Mouse (Mus musculus): ENCODE results near the gene Clp1. TPM values are rescaled to one million over a fixed set of nuclear protein-coding genes. Genes with fewer than 3 reads are reported as not detected.
A peak's percentile ranks its signal among the peaks of the same experiment; 100 is the strongest.

Clp1 gene
- polyA plus RNA-seq, 1 experiment from 2014 or later: 24.5 TPM

DNA sequence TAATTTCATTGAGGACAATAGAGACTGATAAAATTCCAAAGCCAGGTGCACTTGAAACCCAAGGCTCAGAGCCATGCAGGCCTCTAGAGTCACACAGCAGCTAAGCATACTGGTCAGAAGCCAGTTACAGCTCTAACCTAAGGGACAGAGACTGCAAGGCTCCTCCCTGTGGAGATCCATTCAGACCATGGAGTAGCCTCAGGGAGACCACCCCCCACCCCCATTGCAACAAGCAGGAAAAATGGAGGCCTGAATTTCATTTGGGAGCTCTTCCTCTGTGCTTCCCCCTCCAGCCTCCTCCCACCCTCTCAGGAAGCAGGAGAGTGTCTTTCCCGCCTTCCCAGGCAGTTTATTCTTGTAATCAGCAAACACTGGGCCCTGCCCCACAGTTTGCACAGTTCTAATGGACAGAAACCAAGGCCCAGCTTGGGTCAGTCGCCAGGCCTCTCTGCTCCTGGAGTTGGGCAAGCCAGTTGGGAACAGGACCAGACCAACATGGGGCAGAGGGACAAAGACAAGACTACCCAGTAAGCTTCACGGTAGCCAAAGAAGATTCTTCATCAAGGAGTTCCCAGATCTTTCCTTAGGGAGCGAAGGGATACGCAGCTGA, 14.8 kb upstream of the Clp1 start:
- Histone ChIP-seq H3K36me3 (ENCODE audit: insufficient read depth, low read length) (no peaks in the 10 kb centered on the region), H3K4me3 (replicated peaks; ENCODE audit: low read depth, low read length) (peak overlapping the region; percentile 88), H3K4me2 (ENCODE audit: low read length) (peak overlapping the region; percentile 85), H3K27me3 (ENCODE audit: insufficient read depth, low read length) (no peaks in the 10 kb centered on the region), H3K9me3 (replicated peaks; ENCODE audit: low read length) (no peaks in the 10 kb centered on the region), H3K4me1 (replicated peaks; ENCODE audit: insufficient read depth, low read length) (peaks cover 42% of the 10 kb centered on the region), H3K9ac (ENCODE audit: low read depth, low read length) (peak overlapping the region; percentile 89; the same call in 1 of the 2 replicates), H3K27ac (peak overlapping the region; percentile 97)
- no peak for DNase-seq (ENCODE audit: low spot score)
- TF ChIP-seq CTCF (IDR thresholded peaks at IDR 0.05; ENCODE audit: low read depth): no peak
- no peak for ATAC-seq (replicated peaks; ENCODE audit: low FRiP score, low read depth)
- 0% methylated on average over 5 of the region's 5 CpGs for WGBS

DNA sequence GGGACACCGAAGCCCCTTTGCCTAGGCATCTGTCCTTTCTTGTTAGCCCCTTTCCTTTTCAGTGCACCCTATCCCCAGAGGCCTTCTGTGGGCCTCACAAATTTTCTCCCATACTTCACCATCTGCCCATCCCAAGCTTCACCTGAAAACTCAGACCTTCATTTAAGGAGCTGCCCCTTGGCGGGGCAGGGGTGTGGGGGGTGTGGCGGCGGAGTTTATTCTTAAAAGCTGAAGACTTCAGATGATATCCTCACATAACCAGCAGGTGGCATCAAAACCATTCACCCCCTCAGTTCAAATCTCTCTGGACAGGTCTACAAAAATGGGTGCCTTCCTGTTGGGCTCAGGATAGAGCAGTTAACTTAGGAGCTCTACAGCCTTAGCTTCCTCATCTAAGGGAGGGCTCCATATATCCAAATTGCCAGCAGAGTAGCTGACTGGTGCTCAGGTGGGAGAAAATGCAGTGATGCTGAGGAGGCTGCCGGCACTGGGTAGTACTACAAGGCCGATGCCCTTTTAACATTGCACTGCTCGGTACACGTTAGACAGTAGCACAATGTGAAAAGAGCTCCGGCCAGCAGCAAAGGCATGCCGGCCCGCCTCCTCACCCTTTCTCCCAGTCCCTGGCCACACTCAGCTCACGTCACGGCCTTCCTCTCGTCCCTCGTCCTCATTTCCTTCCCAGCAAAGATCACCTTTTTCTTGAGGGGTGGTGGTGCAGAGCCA, 13.6 kb upstream of the Clp1 start:
- no peaks in the 10 kb centered on the region for H3K9me3 ChIP-seq (replicated peaks; ENCODE audit: low read length)
- no peak for ATAC-seq (replicated peaks; ENCODE audit: low FRiP score, low read depth)
- H3K4me1 ChIP-seq (replicated peaks; ENCODE audit: insufficient read depth, low read length): peaks cover 54% of the 10 kb centered on the region
- 48% methylated on average over 15 of the region's 15 CpGs for WGBS
- H3K27ac ChIP-seq: peak overlapping the region; percentile 34; the same call in 1 of the 2 replicates
- TF ChIP-seq CTCF (IDR thresholded peaks at IDR 0.05; ENCODE audit: low read depth): peak; percentile 59
- no peak overlapping the region; the same call in 1 of the 2 replicates for H3K4me3 ChIP-seq (replicated peaks; ENCODE audit: low read depth, low read length)
- H3K4me2 ChIP-seq (ENCODE audit: low read length): peak overlapping the region; percentile 85
- H3K36me3 ChIP-seq (ENCODE audit: insufficient read depth, low read length): no peaks in the 10 kb centered on the region
- DNase-seq (ENCODE audit: low spot score): peak; percentile 68
- H3K9ac ChIP-seq (ENCODE audit: low read depth, low read length): peak overlapping the region; percentile 89; the same call in 1 of the 2 replicates
- H3K27me3 ChIP-seq (ENCODE audit: insufficient read depth, low read length): no peaks in the 10 kb centered on the region

DNA sequence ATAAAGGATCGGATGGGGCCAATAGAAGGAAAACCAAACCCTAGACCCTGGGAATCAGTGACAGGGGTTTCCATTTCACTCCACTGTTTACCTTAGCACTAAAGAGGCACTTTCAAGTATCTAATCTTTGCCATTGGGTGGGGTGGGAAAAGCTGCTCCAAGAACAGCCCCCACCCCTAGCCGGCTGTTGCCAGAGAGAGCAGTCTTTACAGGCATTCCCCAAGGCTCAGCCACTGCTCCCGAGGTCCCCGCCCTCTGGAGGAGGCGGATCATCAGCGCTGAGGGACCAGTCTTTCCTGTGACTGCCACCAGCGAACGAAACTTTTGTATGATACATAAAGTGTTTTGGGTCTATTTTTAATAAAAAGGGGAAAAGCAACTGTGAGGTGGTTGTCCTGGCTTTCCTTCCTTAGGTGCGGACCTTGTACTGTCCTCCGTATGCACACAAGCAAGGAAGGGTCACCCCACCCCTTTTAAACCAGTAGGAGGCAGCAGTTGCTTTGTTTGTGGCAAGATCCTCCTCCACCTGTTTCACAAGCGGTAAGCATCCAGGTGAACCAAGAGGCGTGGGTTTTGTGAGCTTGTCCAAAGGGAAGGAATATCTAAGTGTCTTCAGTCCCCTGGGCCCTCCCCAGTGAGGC, 11.2 kb upstream of the Clp1 start:
- peaks cover 59% of the 10 kb centered on the region for H3K4me1 ChIP-seq (replicated peaks; ENCODE audit: insufficient read depth, low read length)
- H3K9ac ChIP-seq (ENCODE audit: low read depth, low read length): no peak overlapping the region
- ATAC-seq (replicated peaks; ENCODE audit: low FRiP score, low read depth) (no peak), DNase-seq (ENCODE audit: low spot score) (peak; percentile 73)
- peak overlapping the region; percentile 47 for H3K4me2 ChIP-seq (ENCODE audit: low read length)
- H3K4me3 ChIP-seq (replicated peaks; ENCODE audit: low read depth, low read length): peak overlapping the region; percentile 6; the same call in 1 of the 2 replicates
- H3K36me3 ChIP-seq (ENCODE audit: insufficient read depth, low read length): no peaks in the 10 kb centered on the region
- no peaks in the 10 kb centered on the region for H3K27me3 ChIP-seq (ENCODE audit: insufficient read depth, low read length)
- H3K27ac ChIP-seq: no peak overlapping the region
- TF ChIP-seq CTCF (IDR thresholded peaks at IDR 0.05; ENCODE audit: low read depth): peak; percentile 77
- H3K9me3 ChIP-seq (replicated peaks; ENCODE audit: low read length): no peaks in the 10 kb centered on the region
- 2% methylated on average over 12 of the region's 12 CpGs for WGBS

DNA sequence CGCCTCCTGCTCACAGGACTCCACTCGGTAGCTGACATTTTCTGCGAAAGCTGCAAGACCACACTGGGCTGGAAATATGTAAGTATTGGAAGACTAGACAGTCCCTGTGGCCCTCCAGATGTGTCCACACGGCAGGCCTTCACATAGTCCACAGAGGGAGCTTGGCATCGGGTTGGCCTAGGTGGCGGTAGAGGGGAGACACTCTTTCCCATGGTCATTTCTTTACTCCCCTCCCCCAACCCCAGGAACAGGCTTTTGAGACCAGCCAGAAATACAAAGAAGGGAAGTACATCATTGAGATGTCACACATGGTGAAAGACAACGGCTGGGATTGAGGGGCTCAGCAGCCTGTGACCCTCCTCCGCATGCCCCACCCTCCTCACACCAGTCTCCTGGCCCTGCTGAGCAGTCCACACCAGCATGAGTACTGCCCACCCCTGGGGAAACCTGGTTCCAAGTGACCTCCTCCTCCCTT, 10.3 kb upstream of the Clp1 start:
- peak overlapping the region; percentile 47 for H3K4me2 ChIP-seq (ENCODE audit: low read length)
- DNase-seq (ENCODE audit: low spot score) (peak; percentile 88), ATAC-seq (replicated peaks; ENCODE audit: low FRiP score, low read depth) (peak; percentile 52)
- H3K27me3 ChIP-seq (ENCODE audit: insufficient read depth, low read length): no peaks in the 10 kb centered on the region
- no peaks in the 10 kb centered on the region for H3K36me3 ChIP-seq (ENCODE audit: insufficient read depth, low read length)
- peak; percentile 55 for TF ChIP-seq CTCF (IDR thresholded peaks at IDR 0.05; ENCODE audit: low read depth)
- no peaks in the 10 kb centered on the region for H3K9me3 ChIP-seq (replicated peaks; ENCODE audit: low read length)
- H3K4me3 ChIP-seq (replicated peaks; ENCODE audit: low read depth, low read length): no peak overlapping the region
- no peak overlapping the region for H3K9ac ChIP-seq (ENCODE audit: low read depth, low read length)
- H3K27ac ChIP-seq: peak overlapping the region; percentile 55
- H3K4me1 ChIP-seq (replicated peaks; ENCODE audit: insufficient read depth, low read length): peaks cover 56% of the 10 kb centered on the region
- WGBS: 2% methylated on average over 8 of the region's 8 CpGs

DNA sequence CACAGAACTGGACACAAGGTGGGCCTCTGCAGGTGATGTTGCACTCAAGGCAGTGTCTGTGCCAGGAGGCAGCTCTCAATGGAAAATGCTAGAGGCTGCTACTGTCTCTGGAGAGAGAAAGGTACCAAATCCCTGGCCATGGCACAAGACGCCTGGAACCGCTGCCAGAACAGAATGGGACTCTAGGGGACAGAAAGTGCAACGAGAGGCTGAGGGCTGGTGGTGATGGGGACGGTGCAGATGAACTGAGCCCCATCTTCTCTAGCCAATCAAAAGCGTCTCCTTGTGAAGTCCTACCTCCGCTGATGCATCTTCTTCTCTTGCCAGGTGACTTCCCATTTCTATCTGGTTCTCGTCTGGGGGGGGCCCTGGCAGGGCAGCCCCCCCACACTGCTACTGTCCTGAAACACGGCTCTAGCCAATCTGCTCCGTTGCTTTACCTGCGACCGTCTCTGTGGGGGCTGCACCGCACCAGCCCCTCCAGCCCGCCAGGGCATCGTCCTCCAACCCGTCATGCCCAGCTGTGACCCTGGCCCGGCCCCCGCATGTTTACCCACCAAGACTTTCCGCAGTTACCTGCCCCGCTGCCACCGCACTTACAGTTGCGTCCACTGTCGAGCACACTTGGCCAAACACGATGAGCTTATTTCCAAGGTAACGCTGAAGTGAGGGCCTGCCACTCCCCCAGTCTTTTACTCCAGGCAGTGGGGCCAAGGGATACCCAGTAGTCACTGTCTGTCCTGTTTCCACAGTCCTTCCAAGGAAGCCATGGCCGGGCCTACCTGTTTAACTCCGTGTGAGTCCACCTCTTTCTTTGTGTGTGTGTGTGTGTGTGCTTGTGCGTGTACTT, 9.4 kb upstream of the Clp1 start:
- peak; percentile 38 for DNase-seq (ENCODE audit: low spot score)
- no peaks in the 10 kb centered on the region for H3K9me3 ChIP-seq (replicated peaks; ENCODE audit: low read length)
- 5% methylated on average over 27 of the region's 27 CpGs for WGBS
- no peak overlapping the region for H3K27ac ChIP-seq
- H3K27me3 ChIP-seq (ENCODE audit: insufficient read depth, low read length): no peaks in the 10 kb centered on the region
- ATAC-seq (replicated peaks; ENCODE audit: low FRiP score, low read depth): no peak
- no peaks in the 10 kb centered on the region for H3K36me3 ChIP-seq (ENCODE audit: insufficient read depth, low read length)
- peak overlapping the region; percentile 47 for H3K4me2 ChIP-seq (ENCODE audit: low read length)
- H3K4me1 ChIP-seq (replicated peaks; ENCODE audit: insufficient read depth, low read length): peaks cover 48% of the 10 kb centered on the region
- H3K4me3 ChIP-seq (replicated peaks; ENCODE audit: low read depth, low read length): no peak overlapping the region
- no peak for TF ChIP-seq CTCF (IDR thresholded peaks at IDR 0.05; ENCODE audit: low read depth)
- H3K9ac ChIP-seq (ENCODE audit: low read depth, low read length): peak overlapping the region; percentile 23; the same call in 1 of the 2 replicates
